Mouse (Mus musculus) spleen, postnatal 0 days (tissue): ENCODE measurements around the gene Gm28047. TPM values are rescaled to one million over a fixed set of nuclear protein-coding genes. Genes with fewer than 3 reads are reported as not detected.

ENCODE experiments used
- microRNA counts: library from miRNA; unstranded; fragments of <30 nt; microRNA quantifications from one replicate; lab custom pipeline; 2015
- polyA plus RNA-seq: library from polyadenylated mRNA; unstranded; fragments of >200 nt; fragmentation: Nextera tagmentation; extraction: Ambion mirVana; gene quantifications from 2 replicates; pipeline ENCODE4 v1.2.1, GENCODE M21; 2015

The Gm28047 gene
- polyA plus RNA-seq: 0.23 TPM in 1 of 2 replicates, not detected in the other

GRCm38 (mm10) chr15:102624970-102625686 lies at the start of gene Gm28047, which contains the start of gene Atf7:
Gm28047 (minus strand) TSS chr15:102625067.
Atf7 (minus strand) TSS chr15:102625464.

GRCm38 (mm10) chr15:102672215-102673071 lies 47.6 kb upstream of the Gm28047 start, which contains the start of gene Atp5g2:
Atp5g2 (minus strand) TSS chr15:102672352.

GRCm38 (mm10) chr15:102524892-102525485 lies 99.9 kb downstream of the Gm28047 start, which contains the start of gene Npff:
Npff (minus strand) TSS chr15:102524942.

GRCm38 (mm10) chr15:102517976-102518858 lies 106.7 kb downstream of the Gm28047 start, which contains the start of gene Tarbp2:
Tarbp2 (plus strand) TSS chr15:102518192.

GRCm38 (mm10) chr15:102516728-102517404 lies 108.0 kb downstream of the Gm28047 start, which contains the start of gene Map3k12:
Map3k12 (minus strand) TSS chr15:102517064.

GRCm38 (mm10) chr15:102503447-102503846 lies 121.4 kb downstream of the Gm28047 start, which contains the start of gene Gm10337:
Gm10337 (plus strand) TSS chr15:102503722.

MicroRNAs within 50 kb of the gene (microRNA counts, 519-probe panel; counts per million panel counts)
- 88.3 counts per million for microRNA mmu-miR-688 (lab: Ali Mortazavi, UCI)

Other genes with a start within 250 kb of the Gm28047 start
- 7.2 and 8.2 TPM in 2 replicates for gene Sp1, start 218.9 kb downstream of the Gm28047 start, polyA plus RNA-seq
- gene Amhr2, start 179.7 kb downstream of the Gm28047 start, polyA plus RNA-seq: 0.52 and 1.0 TPM in 2 replicates
- gene Prr13, start 166.0 kb downstream of the Gm28047 start, polyA plus RNA-seq: 179 and 189 TPM in 2 replicates
- 129 and 138 TPM in 2 replicates for gene Pcbp2, start 154.5 kb downstream of the Gm28047 start, polyA plus RNA-seq
- not detected in 2 replicates for gene Gm10337, start 121.3 kb downstream of the Gm28047 start, polyA plus RNA-seq
- gene Map3k12, start 108.0 kb downstream of the Gm28047 start, polyA plus RNA-seq: 2.1 and 2.6 TPM in 2 replicates
- gene Tarbp2, start 106.9 kb downstream of the Gm28047 start, polyA plus RNA-seq: 34.0 and 36.9 TPM in 2 replicates
- 1.6 and 2.4 TPM in 2 replicates for gene Npff, start 100.1 kb downstream of the Gm28047 start, polyA plus RNA-seq
- gene Atf7, start 397 bp upstream of the Gm28047 start, polyA plus RNA-seq: 19.3 and 21.0 TPM in 2 replicates
- gene Atp5g2, start 47.3 kb upstream of the Gm28047 start, polyA plus RNA-seq: 55.7 and 56.8 TPM in 2 replicates
- gene Calcoco1, start 97.1 kb upstream of the Gm28047 start, polyA plus RNA-seq: 17.6 and 23.3 TPM in 2 replicates